20 mouse cellular contexts compared by ENCODE assay signal in genomic region chr17:78953240-78953639, GRCm38 (mm10). TPM values are rescaled to one million over a fixed set of nuclear protein-coding genes. Genes with fewer than 3 reads are reported as not detected.
"Had no signal": no experiment of that assay in that cellular context is flagged by ENCODE, and none has a peak within 500 bp of the region (broad histone marks: within the 10 kb centered on the region; RNA-seq: fewer than 3 reads in every experiment).

No protein-coding gene starts in this region.

- H3K9me3 ChIP-seq: hindbrain, embryonic 15.5 days; limb, embryonic 12.5 days; megakaryocyte, embryonic 14.5 days; midbrain, embryonic 15.5 days had no signal

- DNase-seq: kidney, adult 8-10 months; kidney, postnatal 36 days; layer of hippocampus, adult 9-11 months; layer of hippocampus, postnatal 36 days; right cerebral cortex, postnatal 25 days; thymus, adult 2 months; thymus, postnatal 25 days had no signal

- H3K27me3 ChIP-seq: hindbrain, embryonic 15.5 days; limb, embryonic 12.5 days; megakaryocyte, embryonic 14.5 days; midbrain, embryonic 15.5 days had no signal

- H3K4me1 ChIP-seq: hindbrain, embryonic 15.5 days; limb, embryonic 12.5 days; midbrain, embryonic 15.5 days had no signal

- H3K27ac ChIP-seq: hindbrain, embryonic 15.5 days; kidney, postnatal 0 days; limb, embryonic 12.5 days; liver, embryonic 14.5 days; macrophage; midbrain, embryonic 15.5 days had no signal

- H3K9ac ChIP-seq: hindbrain, embryonic 15.5 days; limb, embryonic 12.5 days; liver, embryonic 14.5 days; midbrain, embryonic 15.5 days had no signal

- ATAC-seq: intestine, embryonic 16.5 days; midbrain, embryonic 15.5 days had no signal

- H3K4me2 ChIP-seq: hindbrain, embryonic 15.5 days; limb, embryonic 12.5 days; midbrain, embryonic 11.5 days; midbrain, embryonic 15.5 days had no signal

- H3K4me3 ChIP-seq: hindbrain, embryonic 15.5 days; limb, embryonic 12.5 days; megakaryocyte, embryonic 14.5 days; midbrain, embryonic 15.5 days had no signal

RNA-seq across cellular contexts. Expression of gene Sult6b1, which starts 46.4 kb away (rescaled TPM):
- polyA plus RNA-seq: liver, adult 2 months; macrophage; midbrain, embryonic 11.5 days; neural tube, embryonic 14.5 days; small intestine, adult 2 months; thymus, adult 2 months; urinary bladder, adult 2 months had no signal
